In genomic region chr13:48284426-48284825, GRCm38 (mm10) we compare ENCODE assay signal across 25 mouse cellular contexts. TPM values are rescaled to one million over a fixed set of nuclear protein-coding genes. Genes with fewer than 3 reads are reported as not detected.
DNase-seq lines count a peak whose midpoint lies in the region; TF ChIP-seq lines count a peak whose summit lies in the region.
"Had no signal": no experiment of that assay in that cellular context is flagged by ENCODE, and none has a peak within 500 bp of the region (broad histone marks: within the 10 kb centered on the region; RNA-seq: fewer than 3 reads in every experiment).

No protein-coding gene starts in this region.

- peak; percentile 6 for DNase-seq in embryo, embryonic 10 days (ENCODE audit: low spot score)
- no peak for DNase-seq in embryo, embryonic 9.5 days (ENCODE audit: extremely low spot score)
- no peak for DNase-seq in testis, postnatal 10 days (ENCODE audit: low spot score)
- DNase-seq in brain, embryonic 14.5 days (ENCODE audit: low read depth): peak; percentile 53
- DNase-seq in retina, postnatal 1 day: peak; percentile 47
- no peak for DNase-seq in gastrocnemius, postnatal 14 days
- DNase-seq: adrenal gland, adult 8-10 months; adrenal gland, postnatal 36 days; B cell, adult 2 months; cerebellum, adult 11 months; cerebellum, adult 8-10 months; cerebellum, postnatal 14 days; gastrocnemius, adult 2 months; gastrocnemius, postnatal 36 days; heart, adult 11 months; heart, postnatal 10 days had no signal

- no peak for TF ChIP-seq CTCF in testis, adult 2 months (IDR thresholded peaks at IDR 0.05; ENCODE audit: control insufficient read depth, insufficient read depth, insufficient replicate concordance, low read depth, low read length)
- TF ChIP-seq CTCF in brain, embryonic 14.5 days (IDR thresholded peaks at IDR 0.05; ENCODE audit: borderline replicate concordance, extremely low read depth, insufficient read depth, insufficient read length): no peak

- H3K4me3 ChIP-seq in testis, adult 2 months (ENCODE audit: control insufficient read depth, low read depth, low read length): no peak overlapping the region
- H3K4me3 ChIP-seq: embryonic facial prominence, embryonic 15.5 days; erythroblast, embryonic 14.5 days; forebrain, embryonic 10.5 days; gastrocnemius, adult 2 months; hindbrain, embryonic 13.5 days had no signal

- no peaks in the 10 kb centered on the region for H3K27me3 ChIP-seq in testis, adult 2 months (ENCODE audit: control insufficient read depth, insufficient read depth, low read length)
- H3K27me3 ChIP-seq: embryonic facial prominence, embryonic 15.5 days; hindbrain, embryonic 13.5 days had no signal

- TF ChIP-seq POLR2A in testis, adult 2 months (IDR thresholded peaks at IDR 0.05; ENCODE audit: control insufficient read depth, low read depth, low read length): no peak
- no peak for TF ChIP-seq POLR2A in brain, embryonic 14.5 days (IDR thresholded peaks at IDR 0.05; ENCODE audit: borderline replicate concordance, extremely low read depth, insufficient read depth, insufficient read length, poor library complexity, severe bottlenecking)

- H3K4me1 ChIP-seq in testis, adult 2 months (ENCODE audit: control insufficient read depth, insufficient read depth, low read length): no peaks in the 10 kb centered on the region

- H3K36me3 ChIP-seq in testis, adult 2 months (ENCODE audit: control insufficient read depth, insufficient read depth, low read length): no peaks in the 10 kb centered on the region
- H3K36me3 ChIP-seq: embryonic facial prominence, embryonic 15.5 days; forebrain, embryonic 10.5 days; G1E; hindbrain, embryonic 13.5 days had no signal

- H3K27ac ChIP-seq in testis, adult 2 months (ENCODE audit: control insufficient read depth, insufficient read depth, low read depth, low read length): 0 out of 2 replicates have a peak overlapping the region, but pooled peaks have one; percentile 8
- H3K27ac ChIP-seq: embryonic facial prominence, embryonic 15.5 days; forebrain, embryonic 10.5 days; gastrocnemius, adult 2 months had no signal

- intact Hi-C loops in gastrocnemius, postnatal 14 days (cut with DNase I; ENCODE audit: low total_unique reads): loop anchor here (10.0 kb wide), 1 partner anchor 710 kb away; no protein-coding TSS in a partner anchor

RNA-seq across cellular contexts. Expression of gene Id4, which starts 23.4 kb away (rescaled TPM):
- 13.2 and 15.0 TPM in 2 replicates for polyA plus RNA-seq in testis, adult 2 months (2012; rRNA removed)
- polyA plus RNA-seq in brain, embryonic 14.5 days (2012; rRNA removed): 122 and 123 TPM in 2 replicates
- 1 to 10 TPM; 1.3 to 2.7 TPM for total RNA-seq in gastrocnemius, postnatal 14 days (2021)
- total RNA-seq: common myeloid progenitor, adult 5-6 weeks; G1E; hematopoietic stem cell, adult 5-6 weeks had no signal
- polyA plus RNA-seq: CD4-positive, CD25-positive, alpha-beta regulatory T cell, adult 4 months; G1E had no signal

Comparison
In these comparisons a context has a peak if more than half of its experiments do, and no peak if none do; other contexts are left out.
1. DNase-seq: peak in embryo, embryonic 10 days (single experiment), brain, embryonic 14.5 days (single experiment) and retina, postnatal 1 day (single experiment); none in embryo, embryonic 9.5 days (single experiment), testis, postnatal 10 days (single experiment) and gastrocnemius, postnatal 14 days (single experiment).